Mouse (Mus musculus) forebrain, embryonic 14.5 days (tissue): Measurements from ENCODE around the gene Vrk3. TPM values are rescaled to one million over a fixed set of nuclear protein-coding genes. Genes with fewer than 3 reads are reported as not detected.

Source experiments
- polyA plus RNA-seq: library from polyadenylated mRNA; unstranded; fragments of >200 nt; fragmentation: Nextera tagmentation; extraction: Ambion mirVana; gene quantifications from 2 replicates; pipeline ENCODE4 v1.2.1, GENCODE M21; 2014

Gene Vrk3
- polyA plus RNA-seq, 1 experiment from 2014 or later = 32.0 TPM

Other genes with a start within 250 kb of the Vrk3 start
- 0.10 TPM in 2 replicates for gene Mybpc2, start 223.8 kb upstream of the Vrk3 start, polyA plus RNA-seq
- not detected in 2 replicates for gene Spib, start 216.3 kb upstream of the Vrk3 start, polyA plus RNA-seq
- 32.6 and 33.0 TPM in 2 replicates for gene Pold1, start 199.6 kb upstream of the Vrk3 start, polyA plus RNA-seq
- gene Nr1h2, start 194.5 kb upstream of the Vrk3 start, polyA plus RNA-seq = 72.6 and 78.2 TPM in 2 replicates
- gene Napsa, start 176.0 kb upstream of the Vrk3 start, polyA plus RNA-seq = 0.74 and 0.79 TPM in 2 replicates
- gene Kcnc3, start 157.7 kb upstream of the Vrk3 start, polyA plus RNA-seq = 2.1 and 2.2 TPM in 2 replicates
- 0.74 and 1.1 TPM in 2 replicates for gene Myh14, start 77.6 kb upstream of the Vrk3 start, polyA plus RNA-seq
- gene Izumo2, start 39.7 kb upstream of the Vrk3 start, polyA plus RNA-seq = not detected in 2 replicates
- gene Zfp473, start 2.6 kb downstream of the Vrk3 start, polyA plus RNA-seq = 1.2 and 1.3 TPM in 2 replicates
- 40.4 and 43.6 TPM in 2 replicates for gene Nup62, start 67.7 kb downstream of the Vrk3 start, polyA plus RNA-seq
- 1.0 and 1.2 TPM in 2 replicates for gene Il4i1, start 68.0 kb downstream of the Vrk3 start, polyA plus RNA-seq
- 4.2 and 4.7 TPM in 2 replicates for gene Atf5, start 68.2 kb downstream of the Vrk3 start, polyA plus RNA-seq
- 70.4 and 75.4 TPM in 2 replicates for gene Akt1s1, start 100.6 kb downstream of the Vrk3 start, polyA plus RNA-seq
- gene Tbc1d17, start 100.7 kb downstream of the Vrk3 start, polyA plus RNA-seq = 79.6 and 105 TPM in 2 replicates
- gene Pnkp, start 108.7 kb downstream of the Vrk3 start, polyA plus RNA-seq = 30.0 and 31.7 TPM in 2 replicates
- 447 and 458 TPM in 2 replicates for gene Ptov1, start 121.4 kb downstream of the Vrk3 start, polyA plus RNA-seq
- gene Med25, start 144.3 kb downstream of the Vrk3 start, polyA plus RNA-seq = 75.4 and 94.0 TPM in 2 replicates
- gene Fuz, start 147.7 kb downstream of the Vrk3 start, polyA plus RNA-seq = 18.2 and 18.3 TPM in 2 replicates
- 85.6 and 99.3 TPM in 2 replicates for gene Ap2a1, start 181.1 kb downstream of the Vrk3 start, polyA plus RNA-seq
- not detected in 2 replicates for gene Tsks, start 194.8 kb downstream of the Vrk3 start, polyA plus RNA-seq
- 37.3 and 41.0 TPM in 2 replicates for gene Cpt1c, start 226.4 kb downstream of the Vrk3 start, polyA plus RNA-seq
- 241 and 274 TPM in 2 replicates for gene Prmt1, start 238.2 kb downstream of the Vrk3 start, polyA plus RNA-seq
- 52.7 and 60.6 TPM in 2 replicates for gene Irf3, start 249.2 kb downstream of the Vrk3 start, polyA plus RNA-seq